Mouse (Mus musculus) urinary bladder, postnatal 14 days (tissue): ENCODE measurements around the gene Gan.

Source experiments
- DNase-seq: peaks from one replicate; pipeline ENCODE4 v3.0.0; 2021; ENCODE audit warnings: low spot score

Gan gene

GRCm38 (mm10) chr8:117200803-117201202, 42.9 kb downstream of the Gan start:
- no peak for DNase-seq

GRCm38 (mm10) chr8:117201221-117202017, 43.5 kb downstream of the Gan start:
- no peak for DNase-seq

- DNase-seq = no peak
These were observed 45.1 kb downstream of the Gan start for GRCm38 (mm10) chr8:117203085-117203484.

GRCm38 (mm10) chr8:117205884-117206283, 47.9 kb downstream of the Gan start:
- no peak for DNase-seq

DNA sequence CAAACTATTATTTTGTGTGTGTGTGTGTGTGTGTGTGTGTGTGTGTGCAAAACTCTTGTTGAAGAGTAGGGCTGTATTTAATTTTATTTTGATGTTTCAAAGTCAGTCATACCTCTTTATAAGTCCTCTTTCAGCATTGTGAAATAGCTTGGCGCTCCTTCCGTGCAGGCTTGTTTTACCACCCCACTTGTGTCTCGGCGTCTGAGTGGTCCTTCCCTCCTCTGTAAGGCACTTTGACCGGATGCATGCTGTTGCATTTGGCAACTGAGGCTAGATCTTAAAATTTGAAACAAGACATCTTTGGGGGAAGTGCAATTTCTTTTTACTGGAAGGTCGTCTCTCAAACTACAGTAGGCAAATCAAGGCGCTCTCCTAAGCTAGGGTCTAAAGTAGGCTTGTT, 48.7 kb downstream of the Gan start:
- DNase-seq = no peak

DNA sequence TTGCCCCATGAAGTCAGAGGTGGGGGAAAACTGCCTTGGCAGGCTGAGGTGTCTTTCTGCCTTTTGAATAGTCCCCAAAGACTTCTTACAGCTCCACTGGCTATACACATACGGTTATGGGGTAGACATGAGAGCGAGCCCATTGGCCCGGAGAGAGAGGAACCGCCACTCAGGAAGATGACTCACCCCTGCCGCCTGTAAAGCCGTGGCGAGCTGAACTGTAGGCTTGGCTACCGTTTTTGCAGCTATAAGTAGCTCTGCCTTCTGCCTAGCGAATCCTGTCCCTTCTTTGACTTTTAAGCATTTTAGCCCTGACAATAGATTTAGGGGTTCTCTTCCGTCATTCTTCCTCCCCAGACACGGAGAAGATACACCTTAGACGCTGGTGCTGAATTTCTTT, 51.2 kb downstream of the Gan start:
- DNase-seq = no peak

GRCm38 (mm10) chr8:117212100-117212499, 54.2 kb downstream of the Gan start:
- no peak for DNase-seq

- DNase-seq = no peak
These were observed 59.8 kb downstream of the Gan start for GRCm38 (mm10) chr8:117217724-117218123.

GRCm38 (mm10) chr8:117222396-117222795, 64.5 kb downstream of the Gan start:
- no peak for DNase-seq

- DNase-seq = peak; percentile 92
These were observed 66.7 kb downstream of the Gan start for GRCm38 (mm10) chr8:117224630-117225029.

DNA sequence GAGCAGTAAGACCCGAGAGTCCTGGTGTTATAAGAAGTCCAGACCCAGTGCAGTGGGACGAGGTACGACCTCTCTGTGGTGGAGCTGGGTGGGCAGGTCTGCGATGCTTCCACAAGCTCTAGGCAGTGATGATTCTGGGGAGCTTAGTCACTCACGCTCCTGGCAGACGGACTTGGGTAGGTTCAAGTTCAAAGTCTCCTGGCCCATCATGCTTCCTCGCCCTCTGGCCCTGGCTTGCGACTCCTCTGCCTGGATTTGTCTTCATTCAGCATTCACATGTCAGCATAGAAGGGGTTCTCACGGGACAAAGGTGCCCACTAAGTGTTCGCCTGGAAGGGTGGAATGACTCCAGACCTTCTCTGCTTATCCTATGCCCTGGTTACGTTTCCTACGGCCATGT, 68.4 kb downstream of the Gan start:
- no peak for DNase-seq

DNA sequence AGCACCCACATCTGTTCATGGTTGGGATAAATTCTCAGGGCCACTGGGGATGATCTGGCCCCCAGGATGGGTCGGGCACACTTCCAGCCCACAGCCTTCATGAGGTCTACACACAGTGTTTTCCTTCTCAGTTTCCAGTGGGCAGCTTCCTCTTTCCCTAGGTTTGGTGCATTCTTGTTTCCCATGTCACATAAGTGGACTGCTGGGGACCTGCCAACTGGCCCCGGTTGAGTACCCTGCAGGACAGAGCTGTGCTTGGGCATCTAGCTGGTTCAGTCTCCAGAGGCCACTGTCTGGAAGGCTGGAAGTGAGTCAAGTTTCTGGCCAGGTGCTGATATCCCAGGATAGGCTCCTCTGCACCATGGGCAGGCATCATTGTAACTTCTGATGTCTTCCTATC, 69.4 kb downstream of the Gan start:
- DNase-seq = no peak

DNA sequence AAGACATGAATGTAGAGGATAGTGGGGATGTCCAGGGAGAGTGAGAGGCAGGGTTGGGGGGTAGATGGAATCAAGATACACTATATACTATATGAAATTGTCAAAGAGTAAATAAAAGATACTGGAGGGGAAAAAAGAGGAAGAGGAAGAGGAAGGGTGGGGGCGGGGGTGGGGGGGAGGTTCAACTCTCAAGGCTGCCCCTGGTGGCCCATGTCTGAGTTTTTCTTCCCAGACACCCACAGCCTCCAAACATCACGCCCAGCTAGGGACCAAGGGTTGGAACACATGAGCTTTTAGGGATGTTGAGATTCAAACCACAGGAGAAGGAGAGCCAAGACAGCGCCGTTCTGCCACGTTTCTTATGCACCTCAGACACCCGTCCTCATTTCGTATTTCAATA, 75.3 kb downstream of the Gan start:
- no peak for DNase-seq

GRCm38 (mm10) chr8:117236531-117236930, 78.6 kb downstream of the Gan start:
- no peak for DNase-seq

GRCm38 (mm10) chr8:117240326-117240725, 82.4 kb downstream of the Gan start:
- no peak for DNase-seq

- DNase-seq = no peak
These were observed 83.0 kb downstream of the Gan start for GRCm38 (mm10) chr8:117240841-117241494.

- no peak for DNase-seq
These were observed 83.9 kb downstream of the Gan start for GRCm38 (mm10) chr8:117241848-117242247.

- no peak for DNase-seq
These were observed 84.4 kb downstream of the Gan start for GRCm38 (mm10) chr8:117242286-117242685.

GRCm38 (mm10) chr8:117244601-117245000, 86.7 kb downstream of the Gan start:
- DNase-seq = no peak

GRCm38 (mm10) chr8:117248341-117248740, 90.4 kb downstream of the Gan start:
- no peak for DNase-seq

DNA sequence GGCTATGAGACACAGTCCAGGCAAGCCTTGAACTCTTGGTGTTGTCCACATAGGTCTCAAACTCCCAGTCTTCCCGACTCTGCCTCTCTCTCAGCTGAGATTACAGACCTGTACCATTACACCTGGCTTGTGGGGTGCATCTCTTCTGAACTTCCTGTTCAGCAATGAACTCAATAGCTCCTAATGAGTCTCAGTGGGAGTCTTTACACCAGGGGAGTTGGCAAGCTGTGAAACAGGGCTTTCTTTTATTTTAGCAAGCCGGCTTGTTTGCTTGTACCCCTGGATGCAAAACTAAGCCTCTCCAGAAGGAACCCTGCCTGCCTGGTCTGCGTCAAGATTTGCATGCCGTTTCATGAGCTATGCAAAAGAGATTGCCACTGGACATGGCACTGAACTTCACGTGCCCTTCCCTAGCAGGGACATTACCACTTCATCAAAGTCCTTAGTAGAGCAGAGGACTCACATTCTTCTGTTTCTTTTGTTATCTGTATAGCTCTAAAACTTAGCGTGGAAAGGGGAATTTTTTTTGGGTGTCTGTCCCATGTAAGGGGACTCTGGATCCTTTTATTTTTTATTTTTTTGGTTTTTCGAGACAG, 93.2 kb downstream of the Gan start:
- no peak for DNase-seq

DNA sequence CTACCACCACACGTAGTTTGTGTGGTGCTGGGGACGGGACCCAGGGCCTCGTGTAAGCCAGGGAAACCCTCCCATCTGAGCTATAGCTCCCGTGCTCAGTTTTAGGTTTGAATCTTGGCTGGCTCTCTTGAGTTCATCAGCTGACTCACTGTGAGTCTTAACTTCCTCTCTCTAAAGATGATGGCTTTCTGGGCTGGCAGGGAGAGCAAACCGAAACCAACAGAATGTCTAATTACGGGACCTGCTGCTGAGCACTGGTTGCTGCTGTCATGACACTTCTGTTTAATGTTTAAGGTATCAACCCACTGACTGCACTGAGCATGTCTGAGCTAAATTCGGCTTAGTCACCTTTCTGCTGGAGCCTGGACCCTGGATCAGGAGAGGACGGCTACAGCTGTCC, 94.7 kb downstream of the Gan start:
- no peak for DNase-seq
